Mouse (Mus musculus) forebrain, embryonic 15.5 days (tissue): ENCODE measurements around the gene Msrb1. TPM values are rescaled to one million over a fixed set of nuclear protein-coding genes. Genes with fewer than 3 reads are reported as not detected.
A peak's percentile ranks its signal among the peaks of the same experiment; 100 is the strongest.
"Not testable (repeated sequence)": the region's sequence is repeated elsewhere in the genome, so short reads cannot be mapped to it uniquely, and the experiment has no call there.

Source experiments
- ATAC-seq: fragments of 200-750 bp; cut with Nextera tagmentation; replicated peaks from 2 replicates; pipeline ENCODE4 v1.8.0; 2017; ENCODE audit warnings: mild to moderate bottlenecking, moderate TSS enrichment, moderate library complexity
- H3K27ac ChIP-seq: fragments of 300-500 bp; sonication (generic); replicated peaks from 2 replicates; pipeline ENCODE4 v1.5.1; 2015; ENCODE audit warnings: mild to moderate bottlenecking, inconsistent platforms
- H3K27me3 ChIP-seq: fragments of 300-500 bp; sonication (generic); 2 replicates; pipeline ENCODE4 v1.6.1; 2015; ENCODE audit warnings: inconsistent platforms
- H3K36me3 ChIP-seq: fragments of 300-500 bp; sonication (generic); 2 replicates; pipeline ENCODE4 v1.6.1; 2015; ENCODE audit warnings: mild to moderate bottlenecking, inconsistent platforms
- H3K4me1 ChIP-seq: fragments of 300-500 bp; sonication (generic); 2 replicates; pipeline ENCODE4 v1.6.1; 2015; ENCODE audit warnings: inconsistent platforms
- H3K4me2 ChIP-seq: fragments of 300-500 bp; sonication (generic); replicated peaks from 2 replicates; pipeline ENCODE4 v1.6.1; 2015; ENCODE audit warnings: mild to moderate bottlenecking, inconsistent platforms
- H3K4me3 ChIP-seq: fragments of 300-500 bp; sonication (generic); 2 replicates; pipeline ENCODE4 v1.5.1; 2015; ENCODE audit warnings: mild to moderate bottlenecking, inconsistent platforms
- H3K9ac ChIP-seq: fragments of 300-500 bp; sonication (generic); replicated peaks from 2 replicates; pipeline ENCODE4 v1.6.1; 2015; ENCODE audit warnings: mild to moderate bottlenecking, inconsistent platforms
- H3K9me3 ChIP-seq: fragments of 300-500 bp; sonication (generic); 2 replicates; pipeline ENCODE4 v1.6.1; 2016; ENCODE audit warnings: inconsistent platforms
- WGBS: fragments of 180-500 bp; shearing (Covaris S2); methylation state at CpG from one replicate; pipeline ENCODE4 v1.1.7; 2015; ENCODE audit warnings: mixed read lengths; 5-methylcytosine and 5-hydroxymethylcytosine counted together
- polyA plus RNA-seq: library from polyadenylated mRNA; unstranded; fragments of >200 nt; fragmentation: Nextera tagmentation; extraction: Ambion mirVana; gene quantifications from 2 replicates; pipeline ENCODE4 v1.2.1, GENCODE M21; 2015

Msrb1 gene
- polyA plus RNA-seq, 1 experiment from 2014 or later = 20.5 TPM

DNA sequence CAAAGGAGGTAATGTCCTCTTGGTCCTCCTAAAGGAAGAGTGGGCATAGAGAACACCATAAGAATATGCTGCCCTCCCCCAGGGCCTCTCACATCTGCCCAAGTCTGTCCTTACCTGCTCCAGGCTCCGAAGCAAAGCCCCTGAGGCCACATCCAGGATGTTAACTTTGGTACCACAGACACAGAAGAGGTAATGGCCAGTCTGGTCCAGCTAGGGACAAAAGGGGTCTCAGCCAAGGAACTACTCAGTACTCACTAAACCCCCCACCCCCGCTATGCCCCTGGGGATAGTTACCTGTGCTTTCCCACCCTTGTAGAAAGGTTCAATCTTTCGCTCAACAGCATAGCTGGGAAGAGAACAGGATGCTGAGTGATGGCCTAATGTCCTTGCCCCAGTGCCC lies 30.6 kb upstream of the Msrb1 start:
- H3K4me1 ChIP-seq = peaks cover 20% of the 10 kb centered on the region
- 94% methylated on average over 3 of the region's 3 CpGs for WGBS
- 0 out of 2 replicates have a peak overlapping the region, but pooled peaks have one; percentile 61 for H3K4me2 ChIP-seq
- H3K36me3 ChIP-seq = peaks cover 39% of the 10 kb centered on the region
- H3K9ac ChIP-seq = no peak overlapping the region
- H3K27ac ChIP-seq = no peak overlapping the region
- no peaks in the 10 kb centered on the region for H3K27me3 ChIP-seq
- no peaks in the 10 kb centered on the region for H3K9me3 ChIP-seq
- H3K4me3 ChIP-seq = 0 out of 2 replicates have a peak overlapping the region, but pooled peaks have one; percentile 64
- no peak for ATAC-seq

DNA sequence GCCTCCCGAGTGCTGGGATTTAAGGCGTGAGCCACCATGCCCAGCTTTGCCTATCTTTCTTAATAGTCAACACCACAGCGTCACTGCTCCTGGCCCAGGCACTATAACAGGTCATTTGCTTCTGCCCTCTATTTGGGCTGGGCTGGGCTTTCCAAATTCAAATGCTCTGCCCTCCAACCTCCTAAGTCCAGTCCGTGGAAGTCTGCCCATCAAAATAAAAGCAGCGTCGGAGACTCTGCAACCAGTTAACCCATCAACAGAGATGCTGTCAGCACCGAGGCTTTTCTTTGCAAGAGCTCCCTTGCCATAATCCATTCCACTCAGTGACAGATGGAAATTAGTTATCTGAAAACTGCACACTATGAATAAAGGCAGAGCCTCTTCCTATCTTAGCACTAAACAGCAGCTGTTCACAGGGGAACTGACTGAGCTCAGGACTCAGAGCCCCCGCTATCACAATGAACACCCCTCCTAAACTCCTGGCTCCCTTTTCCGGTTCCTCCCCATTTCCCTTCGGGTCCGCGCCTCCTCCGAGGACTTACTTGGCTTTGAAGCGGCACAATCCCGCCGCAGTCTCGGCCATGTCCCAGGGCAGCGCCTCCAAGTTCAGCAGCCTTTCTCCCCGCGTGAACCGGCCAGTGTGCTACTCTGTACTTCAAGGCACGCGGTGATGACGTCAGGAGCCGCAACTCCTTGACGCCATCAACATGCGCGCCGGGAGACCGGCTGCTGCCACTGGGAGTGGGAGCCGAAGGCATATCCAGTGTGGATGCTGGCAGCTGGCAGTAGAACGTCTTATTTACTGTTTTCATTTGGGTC lies 29.3 kb upstream of the Msrb1 start, which contains the start of gene Tbl3:
Gene Tbl3 (minus strand): TSS at position 679 of the 819 bp plus-strand sequence.
- Histone ChIP-seq H3K4me2 (peak within 1 kb of the TSS; percentile 61), H3K4me3 (peak within 1 kb of the TSS; percentile 64), H3K27ac (peak within 1 kb of the TSS; percentile 80), H3K9me3 (no peaks in the 10 kb centered on the region), H3K4me1 (peaks cover 20% of the 10 kb centered on the region), H3K27me3 (no peaks in the 10 kb centered on the region), H3K36me3 (peaks cover 26% of the 10 kb centered on the region), H3K9ac (peak within 1 kb of the TSS; percentile 57)
- ATAC-seq = peak; percentile 92
- WGBS = 4% methylated on average over 32 of the region's 32 CpGs

DNA sequence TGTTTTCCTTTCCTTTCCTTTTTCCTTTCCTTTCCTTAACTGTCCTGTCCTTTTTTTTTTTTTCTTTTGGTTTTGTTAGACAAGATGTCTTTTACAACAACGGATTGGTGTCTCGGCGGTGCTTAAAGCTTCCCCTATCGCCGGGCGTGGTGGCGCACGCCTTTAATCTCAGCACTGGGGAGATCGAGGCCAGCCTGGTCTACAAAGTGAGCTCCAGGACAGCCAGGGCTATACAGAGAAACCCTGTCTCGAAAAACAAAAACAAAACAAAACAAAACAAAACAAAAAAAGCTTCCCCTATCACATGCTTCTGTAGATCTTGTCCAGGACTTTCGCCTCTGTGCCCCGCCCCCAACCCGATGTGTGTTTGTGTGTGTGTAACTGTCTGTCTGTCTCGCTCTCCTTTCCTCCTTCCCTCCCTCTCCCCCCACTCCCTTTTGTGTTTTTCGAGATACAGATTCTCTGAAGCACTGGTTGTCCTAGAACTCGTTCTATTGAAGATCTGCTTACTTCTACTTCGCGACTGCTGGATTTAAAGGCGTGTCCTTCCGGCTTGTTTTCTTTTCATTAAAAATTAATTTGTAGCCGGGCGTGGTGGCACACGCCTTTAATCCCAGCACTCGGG lies 28.5 kb upstream of the Msrb1 start:
- Histone ChIP-seq H3K9me3 (no peaks in the 10 kb centered on the region), H3K9ac (peak overlapping the region; percentile 57), H3K4me2 (peak overlapping the region; percentile 61), H3K4me1 (peaks cover 20% of the 10 kb centered on the region), H3K36me3 (peaks cover 21% of the 10 kb centered on the region), H3K27ac (peak overlapping the region; percentile 80), H3K27me3 (no peaks in the 10 kb centered on the region), H3K4me3 (peak overlapping the region; percentile 64)
- 6% methylated on average over 24 of the region's 24 CpGs for WGBS
- peak; percentile 72 for ATAC-seq

DNA sequence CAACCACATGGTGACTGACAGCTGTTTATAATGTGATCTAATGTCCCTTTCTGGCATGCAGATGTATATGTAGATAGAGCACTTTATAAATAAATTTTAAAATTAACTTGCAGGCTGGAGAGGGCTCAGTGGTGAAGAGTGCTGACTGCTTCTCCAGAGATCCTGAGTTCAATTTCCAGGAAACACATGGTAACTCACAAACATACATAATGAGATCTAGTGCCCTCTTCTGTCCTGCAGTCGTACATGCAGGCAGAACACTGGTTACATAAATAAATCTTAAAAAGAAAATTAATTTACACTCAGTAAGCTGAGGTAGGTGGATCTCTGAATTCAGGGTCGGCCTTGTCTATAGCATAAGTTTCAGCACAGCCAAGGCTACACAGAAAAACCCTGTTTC lies 27.8 kb upstream of the Msrb1 start:
- no peak for ATAC-seq
- H3K27ac ChIP-seq = no peak overlapping the region
- H3K4me2 ChIP-seq = no peak overlapping the region
- H3K9ac ChIP-seq = no peak overlapping the region
- no peak overlapping the region for H3K4me3 ChIP-seq
- H3K9me3 ChIP-seq = no peaks in the 10 kb centered on the region
- no peaks in the 10 kb centered on the region for H3K27me3 ChIP-seq
- 36% methylated on average over 2 of the region's 2 CpGs for WGBS
- peaks cover 20% of the 10 kb centered on the region for H3K4me1 ChIP-seq
- peaks cover 19% of the 10 kb centered on the region for H3K36me3 ChIP-seq

DNA sequence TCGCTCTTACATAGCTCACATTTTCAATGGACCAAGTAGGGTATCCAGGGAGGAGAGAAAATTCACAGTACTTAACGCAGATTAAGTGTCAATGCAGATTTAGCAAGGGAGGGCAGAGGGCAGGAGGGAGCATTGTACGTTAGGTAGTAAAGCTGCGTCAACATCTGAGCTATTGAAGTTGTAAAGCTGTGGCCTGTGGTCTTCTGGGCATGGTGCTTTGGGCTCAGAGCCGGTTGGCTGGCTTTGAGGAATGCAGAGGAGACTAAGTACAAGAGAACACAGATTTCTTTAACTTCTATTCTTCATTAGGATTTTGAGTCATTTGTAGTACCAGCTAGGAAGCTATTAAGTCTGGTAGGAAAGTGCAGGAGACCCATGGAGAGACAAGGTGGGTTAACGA lies 20.9 kb upstream of the Msrb1 start:
- Histone ChIP-seq H3K9me3 (no peaks in the 10 kb centered on the region), H3K4me3 (no peak overlapping the region), H3K27me3 (no peaks in the 10 kb centered on the region), H3K9ac (no peak overlapping the region), H3K36me3 (0 out of 2 replicates have a peak, but pooled peaks cover 3% of the 10 kb centered on the region), H3K4me1 (peaks cover 10% of the 10 kb centered on the region), H3K27ac (no peak overlapping the region), H3K4me2 (no peak overlapping the region)
- WGBS = 38% methylated on average over 6 of the region's 6 CpGs
- ATAC-seq = no peak

DNA sequence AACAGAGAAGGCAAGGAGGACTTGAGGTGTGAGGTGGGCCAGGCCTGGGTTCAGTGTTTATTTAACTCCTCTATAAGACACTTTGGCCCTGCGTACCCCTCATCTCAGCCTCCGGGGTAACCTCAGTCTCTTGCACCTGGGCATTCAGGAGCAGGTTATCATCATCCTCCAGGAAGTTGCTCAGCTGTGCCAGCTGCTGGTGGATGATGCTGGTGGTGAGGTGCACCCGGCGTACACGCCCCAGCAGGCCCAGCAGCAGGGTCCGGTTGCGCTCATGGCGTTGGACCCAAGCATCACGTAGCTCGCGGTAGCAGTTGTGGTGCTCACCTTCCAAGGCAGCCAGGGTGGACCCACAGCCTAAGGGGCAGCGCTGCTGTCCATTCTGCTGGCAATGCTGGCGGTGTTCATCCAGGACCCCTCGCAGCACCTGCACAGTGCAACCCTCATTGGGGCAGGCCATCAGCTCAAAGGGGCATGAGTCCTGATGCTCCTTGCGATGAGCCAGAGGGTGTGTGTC lies 20.2 kb upstream of the Msrb1 start:
- Histone ChIP-seq H3K4me2 (no peak overlapping the region), H3K36me3 (0 out of 2 replicates have a peak, but pooled peaks cover 3% of the 10 kb centered on the region), H3K27me3 (no peaks in the 10 kb centered on the region), H3K9ac (no peak overlapping the region), H3K27ac (no peak overlapping the region), H3K4me3 (no peak overlapping the region), H3K9me3 (no peaks in the 10 kb centered on the region), H3K4me1 (peaks cover 15% of the 10 kb centered on the region)
- ATAC-seq = no peak
- WGBS = 95% methylated on average over 15 of the region's 15 CpGs

DNA sequence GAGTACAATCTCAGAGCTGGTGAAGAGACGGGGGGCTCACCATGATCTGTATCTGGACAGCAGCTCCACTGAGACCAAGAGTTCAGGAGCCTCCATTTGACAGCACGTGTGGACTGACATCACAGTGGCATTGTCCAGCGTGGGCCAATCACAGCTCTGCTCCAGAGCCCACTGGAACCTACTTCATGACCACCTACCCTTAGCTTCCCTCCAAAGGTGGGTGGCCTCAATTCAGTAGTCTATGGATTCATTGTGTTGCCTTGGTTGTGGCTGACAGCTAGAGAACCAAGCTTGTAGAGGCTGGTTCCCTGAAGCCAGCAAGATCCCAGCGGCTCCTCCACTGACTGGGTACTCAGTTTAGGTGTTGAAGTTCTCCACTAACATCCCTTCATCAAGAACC lies 18.5 kb upstream of the Msrb1 start, which contains the start of the genes Rnf151 and Rps2:
Gene Rnf151 (minus strand): TSS at position 121 of the 400 bp plus-strand sequence.
Gene Rps2 (plus strand): TSS at position 174 of the 400 bp plus-strand sequence.
- Histone ChIP-seq H3K4me3 (peak within 1 kb of the TSS; percentile 88), H3K36me3 (peaks cover 18% of the 10 kb centered on the region), H3K27ac (no peak within 1 kb of the TSS), H3K4me1 (peaks cover 31% of the 10 kb centered on the region), H3K9ac (no peak within 1 kb of the TSS), H3K9me3 (no peaks in the 10 kb centered on the region), H3K27me3 (no peaks in the 10 kb centered on the region), H3K4me2 (peak within 1 kb of the TSS; percentile 67)
- 81% methylated on average over 4 of the region's 4 CpGs for WGBS
- no peak for ATAC-seq

DNA sequence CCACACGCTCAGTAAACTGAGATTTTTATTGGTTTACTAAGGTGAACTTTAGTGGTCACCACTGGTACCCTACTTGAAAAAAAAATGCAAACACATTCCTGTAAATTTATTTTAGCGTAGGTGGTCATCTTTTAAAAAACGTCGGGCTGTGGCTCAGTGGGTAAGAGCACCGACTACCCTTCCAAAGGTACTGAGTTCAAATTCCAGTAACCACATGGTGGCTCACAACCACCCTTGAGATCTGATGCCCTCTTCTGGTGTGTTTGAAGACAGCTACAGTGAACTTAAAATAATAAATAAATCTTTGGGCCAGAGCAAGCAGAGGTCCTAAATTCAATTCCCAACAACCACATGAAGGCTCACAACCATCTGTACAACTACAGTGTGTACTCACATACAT lies 17.5 kb upstream of the Msrb1 start:
- H3K4me2 ChIP-seq = peak overlapping the region; percentile 67
- peaks cover 40% of the 10 kb centered on the region for H3K4me1 ChIP-seq
- H3K36me3 ChIP-seq = peaks cover 18% of the 10 kb centered on the region
- WGBS = 73% methylated on average over 5 of the region's 5 CpGs
- not testable (repeated sequence) for H3K9me3 ChIP-seq, H3K27me3 ChIP-seq, H3K27ac ChIP-seq, ATAC-seq
- H3K9ac ChIP-seq = peak overlapping the region; percentile 95
- peak overlapping the region; percentile 88 for H3K4me3 ChIP-seq

DNA sequence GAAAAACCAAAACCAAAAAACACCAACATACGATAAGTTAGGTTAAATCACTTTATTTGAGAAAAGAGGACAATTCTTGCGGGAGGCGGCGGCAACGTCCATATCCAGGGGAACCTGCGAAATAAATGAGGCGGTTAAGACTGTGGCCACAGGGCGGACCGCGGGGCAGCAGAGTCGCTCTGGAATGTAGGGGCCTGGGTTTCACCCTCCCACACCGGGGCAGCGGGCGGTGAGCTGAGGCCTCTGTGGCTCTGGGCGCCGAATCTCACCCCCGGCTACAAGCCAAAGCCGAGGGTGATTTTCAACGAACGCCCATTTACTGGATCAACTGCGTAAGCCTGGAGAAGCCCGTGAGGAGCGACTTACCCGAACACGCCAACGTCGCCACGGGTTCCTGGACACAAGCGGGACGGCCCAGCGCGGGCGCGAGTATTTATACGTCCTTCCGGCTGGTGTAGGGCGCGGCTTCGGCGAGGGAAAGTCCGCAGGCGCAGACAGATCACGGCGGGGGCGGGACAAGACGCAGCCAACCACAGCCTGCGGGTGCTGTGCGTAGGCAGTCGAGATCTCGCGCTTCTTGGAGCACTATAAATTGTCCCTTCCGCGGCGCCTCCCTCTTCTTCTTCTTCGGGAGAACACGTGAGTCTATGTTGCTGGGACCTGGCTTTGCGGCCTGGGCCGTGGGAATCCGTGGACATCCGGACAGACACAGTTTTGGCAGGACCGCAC lies 16.8 kb upstream of the Msrb1 start:
- peak overlapping the region; percentile 70 for H3K4me2 ChIP-seq
- peak overlapping the region; percentile 88 for H3K4me3 ChIP-seq
- peak overlapping the region; percentile 86 for H3K27ac ChIP-seq
- peaks cover 18% of the 10 kb centered on the region for H3K36me3 ChIP-seq
- ATAC-seq = peak; percentile 99
- WGBS = under 1% methylated on average over 61 of the region's 61 CpGs
- peaks cover 40% of the 10 kb centered on the region for H3K4me1 ChIP-seq
- peak overlapping the region; percentile 95 for H3K9ac ChIP-seq
- H3K27me3 ChIP-seq = no peaks in the 10 kb centered on the region
- no peaks in the 10 kb centered on the region for H3K9me3 ChIP-seq

DNA sequence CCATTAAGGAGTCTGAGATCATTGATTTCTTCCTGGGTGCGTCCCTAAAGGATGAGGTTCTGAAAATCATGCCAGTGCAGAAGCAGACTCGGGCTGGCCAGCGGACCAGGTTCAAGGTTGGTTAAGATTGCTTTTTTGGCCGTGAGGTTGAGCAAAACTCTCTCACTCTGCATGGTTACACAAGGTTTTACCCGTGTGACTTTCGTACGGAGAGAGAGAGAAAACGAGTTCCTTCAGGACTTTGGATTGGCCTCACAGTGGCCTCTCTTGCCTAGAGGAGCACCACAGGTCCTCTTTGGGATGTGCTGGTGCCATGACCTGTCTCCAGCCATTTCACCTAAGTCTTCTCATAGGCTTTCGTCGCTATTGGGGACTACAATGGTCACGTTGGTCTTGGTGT lies 15.8 kb upstream of the Msrb1 start:
- H3K9me3 ChIP-seq, ATAC-seq, H3K27me3 ChIP-seq: not testable (repeated sequence)
- Histone ChIP-seq H3K4me3 (peak overlapping the region; percentile 88), H3K27ac (peak overlapping the region; percentile 86; the same call in 1 of the 2 replicates), H3K9ac (peak overlapping the region; percentile 77), H3K36me3 (peaks cover 18% of the 10 kb centered on the region), H3K4me2 (peak overlapping the region; percentile 70), H3K4me1 (peaks cover 40% of the 10 kb centered on the region)
- under 1% methylated on average over 11 of the region's 11 CpGs for WGBS

DNA sequence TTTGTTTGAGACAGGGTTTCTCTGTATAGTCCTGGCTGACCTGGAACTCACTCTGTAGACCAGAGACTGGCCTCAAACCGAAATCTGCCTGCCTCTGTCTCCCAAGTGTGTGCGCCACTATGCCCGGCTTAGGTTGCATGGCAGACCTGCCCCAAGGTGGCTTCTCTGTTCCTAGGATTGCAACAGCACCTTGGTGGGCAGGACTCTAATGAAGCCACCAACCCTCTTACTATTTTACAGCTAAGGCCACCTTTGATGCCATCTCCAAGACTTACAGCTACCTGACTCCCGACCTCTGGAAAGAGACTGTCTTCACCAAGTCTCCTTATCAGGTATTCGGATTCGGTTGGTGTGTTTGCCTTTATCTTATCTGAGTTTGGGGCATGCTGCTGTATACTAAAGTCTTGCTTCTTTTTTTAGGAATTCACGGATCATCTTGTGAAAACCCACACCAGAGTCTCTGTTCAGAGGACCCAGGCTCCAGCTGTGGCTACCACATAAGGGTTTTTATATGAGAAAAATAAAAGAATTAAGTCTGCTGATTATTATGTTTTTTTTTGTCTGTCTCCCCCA lies 15.0 kb upstream of the Msrb1 start:
- peak overlapping the region; percentile 43 for H3K9ac ChIP-seq
- H3K27me3 ChIP-seq, H3K9me3 ChIP-seq, ATAC-seq, H3K27ac ChIP-seq: not testable (repeated sequence)
- peaks cover 18% of the 10 kb centered on the region for H3K36me3 ChIP-seq
- peak overlapping the region; percentile 88 for H3K4me3 ChIP-seq
- WGBS = 59% methylated on average over 7 of the region's 7 CpGs
- peak overlapping the region; percentile 70 for H3K4me2 ChIP-seq
- peaks cover 40% of the 10 kb centered on the region for H3K4me1 ChIP-seq
